Mouse (Mus musculus) myocyte (in vitro differentiated cells): ENCODE measurements at regions not wholly inside any gene's neighbourhood (a gene's known extent, or its start where the extent isn't known, plus 50 kb on each side); places are given as distances from the start of the nearest gene placed in this dataset.

Source experiments
- H3K27me3 ChIP-seq: one replicate; pipeline ENCODE4 v1.6.1; 2011; ENCODE audit not compliant: control insufficient read depth, insufficient read depth, insufficient read length
- H3K36me3 ChIP-seq: one replicate; pipeline ENCODE4 v1.6.1; 2011; ENCODE audit not compliant: control insufficient read depth, insufficient read depth
- H3K4me2 ChIP-seq: one replicate; pipeline ENCODE4 v1.6.1; 2011; ENCODE audit warnings: low read depth, control low read depth
- H3K4me3 ChIP-seq: one replicate; pipeline ENCODE4 v1.5.1; 2011; ENCODE audit warnings: mild to moderate bottlenecking, control low read depth, moderate library complexity
- H3K79me2 ChIP-seq: one replicate; pipeline ENCODE4 v1.6.1; 2011; ENCODE audit not compliant: control insufficient read depth, insufficient read depth
- H3ac ChIP-seq: one replicate; pipeline ENCODE4 v1.6.1; 2011; ENCODE audit not compliant: control insufficient read depth, insufficient read length
- CEBPB ChIP-seq: IDR thresholded peaks from 2 replicates; pipeline ENCODE4 v1.6.1; 2011; ENCODE audit warnings: mild to moderate bottlenecking, moderate library complexity; ENCODE audit not compliant: poor library complexity, insufficient read depth, severe bottlenecking
- E2F4 ChIP-seq: IDR thresholded peaks from one replicate; pipeline ENCODE4 v1.6.1; 2011; ENCODE audit warnings: mild to moderate bottlenecking, control low read depth, moderate library complexity; ENCODE audit not compliant: insufficient read depth
- MAX ChIP-seq: IDR thresholded peaks from one replicate; pipeline ENCODE4 v1.6.1; 2011; ENCODE audit warnings: low read depth, mild to moderate bottlenecking, control low read depth
- MYOD1 ChIP-seq, 3 experiments: IDR thresholded peaks; one replicate each; pipeline ENCODE4 v1.6.1; 2011; ENCODE audit warnings: control low read depth in 2 of 3, low read depth in 2 of 3, mild to moderate bottlenecking in 2 of 3, moderate library complexity in 1 of 3; ENCODE audit not compliant: insufficient read length in 2 of 3, control insufficient read depth in 1 of 3
- MYOG ChIP-seq, 3 experiments: IDR thresholded peaks; one replicate each; pipeline ENCODE4 v1.6.1; 2011; ENCODE audit warnings: control low read depth in 2 of 3, low read depth in 2 of 3, mild to moderate bottlenecking in 2 of 3; ENCODE audit not compliant: insufficient read length in 2 of 3, control insufficient read depth in 1 of 3, insufficient read depth in 1 of 3
- POLR2A ChIP-seq: IDR thresholded peaks from one replicate; pipeline ENCODE4 v1.6.1; 2011; ENCODE audit warnings: low read depth, mild to moderate bottlenecking, control low read depth, moderate library complexity; ENCODE audit not compliant: insufficient read length
- POLR2AphosphoS2 ChIP-seq: IDR thresholded peaks from one replicate; pipeline ENCODE4 v1.6.1; 2011; ENCODE audit warnings: low read depth, control low read depth; ENCODE audit not compliant: insufficient read length
- REST ChIP-seq: IDR thresholded peaks from one replicate; pipeline ENCODE4 v1.6.1; 2011; ENCODE audit warnings: mild to moderate bottlenecking, control low read depth, moderate library complexity; ENCODE audit not compliant: insufficient read depth, insufficient read length
- SRF ChIP-seq: IDR thresholded peaks from one replicate; pipeline ENCODE4 v1.6.1; 2011; ENCODE audit warnings: low read depth; ENCODE audit not compliant: control insufficient read depth, insufficient read length
- TCF12 ChIP-seq: IDR thresholded peaks from one replicate; pipeline ENCODE4 v1.6.1; 2011; ENCODE audit warnings: mild to moderate bottlenecking, control low read depth; ENCODE audit not compliant: poor library complexity, insufficient read depth, severe bottlenecking
- TCF3 ChIP-seq: IDR thresholded peaks from one replicate; pipeline ENCODE4 v1.6.1; 2011; ENCODE audit warnings: low read depth, control low read depth; ENCODE audit not compliant: insufficient read length
- USF1 ChIP-seq: IDR thresholded peaks from one replicate; pipeline ENCODE4 v1.6.1; 2011; ENCODE audit warnings: low read depth, mild to moderate bottlenecking, control low read depth, moderate library complexity

DNA sequence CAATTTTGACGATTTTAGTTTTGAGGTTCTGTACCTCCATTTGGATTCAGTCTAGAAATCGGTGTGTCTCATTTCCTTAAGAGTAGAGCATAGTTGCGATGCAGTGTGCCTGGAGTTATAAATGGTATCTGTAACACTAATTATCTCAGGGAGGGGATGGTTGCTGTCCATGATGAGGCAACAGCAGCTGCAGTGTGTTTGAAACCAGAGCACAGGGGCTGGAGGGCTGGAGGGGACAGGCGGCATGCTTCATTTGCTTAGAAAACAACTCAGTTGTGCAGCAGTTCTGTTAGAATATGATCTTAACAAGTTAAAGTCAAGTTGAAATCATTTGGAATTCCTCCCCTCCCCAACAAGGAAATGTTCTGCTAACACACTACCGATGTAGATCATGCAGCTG, 69.3 kb upstream of the Lrig3 start:
- H3K4me3 ChIP-seq = no peak overlapping the region
- no peaks in the 10 kb centered on the region for H3K79me2 ChIP-seq
- H3ac ChIP-seq = no peak overlapping the region
- H3K36me3 ChIP-seq = no peaks in the 10 kb centered on the region
- no peak for TF ChIP-seq TCF12
- no peak for TF ChIP-seq E2F4
- TF ChIP-seq CEBPB = no peak
- TF ChIP-seq USF1 = no peak
- no peak for TF ChIP-seq TCF3
- TF ChIP-seq MYOD1 (IDR thresholded peaks at IDR 0.05; ENCODE audit: control insufficient read depth in 1 of 3, insufficient read length in 2 of 3, low read depth in 2 of 3) = peak in 2 of 3 experiments; percentile 68 to 73
- TF ChIP-seq MYOG (IDR thresholded peaks at IDR 0.05; ENCODE audit: control insufficient read depth in 1 of 3, insufficient read depth in 1 of 3, insufficient read length in 2 of 3, low read depth in 2 of 3) = no peak
- no peaks in the 10 kb centered on the region for H3K27me3 ChIP-seq
- H3K4me2 ChIP-seq = no peak overlapping the region

DNA sequence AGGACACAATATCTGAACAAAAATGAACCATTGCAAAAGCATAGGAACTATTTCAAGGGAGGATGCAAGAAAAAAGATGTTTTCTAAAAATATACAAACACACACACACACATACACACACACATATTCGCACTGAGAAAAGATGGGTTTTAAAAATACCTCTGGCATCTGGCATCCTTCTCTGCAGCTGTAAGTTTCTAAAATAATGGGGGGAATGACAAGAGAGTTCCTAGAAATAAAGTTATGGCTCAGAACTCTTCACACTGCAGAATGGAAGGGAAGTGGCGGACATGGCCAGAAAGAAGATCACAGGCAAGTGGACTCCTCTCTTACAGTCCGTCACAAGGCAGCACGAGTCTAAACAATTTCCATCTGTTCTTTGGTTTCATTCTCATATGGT, 66.5 kb upstream of the Lrig3 start:
- TF ChIP-seq MYOD1 (IDR thresholded peaks at IDR 0.05; ENCODE audit: control insufficient read depth in 1 of 3, insufficient read length in 2 of 3, low read depth in 2 of 3) (no peak), POLR2A (no peak), CEBPB (no peak), MYOG (IDR thresholded peaks at IDR 0.05; ENCODE audit: control insufficient read depth in 1 of 3, insufficient read depth in 1 of 3, insufficient read length in 2 of 3, low read depth in 2 of 3) (no peak), POLR2AphosphoS2 (no peak), E2F4 (no peak), MAX (no peak), SRF (no peak), TCF12 (no peak), REST (no peak), TCF3 (no peak), USF1 (no peak)
- no peaks in the 10 kb centered on the region for H3K27me3 ChIP-seq
- no peak overlapping the region for H3ac ChIP-seq
- H3K36me3 ChIP-seq = no peaks in the 10 kb centered on the region
- no peaks in the 10 kb centered on the region for H3K79me2 ChIP-seq
- no peak overlapping the region for H3K4me3 ChIP-seq
- H3K4me2 ChIP-seq = no peak overlapping the region

DNA sequence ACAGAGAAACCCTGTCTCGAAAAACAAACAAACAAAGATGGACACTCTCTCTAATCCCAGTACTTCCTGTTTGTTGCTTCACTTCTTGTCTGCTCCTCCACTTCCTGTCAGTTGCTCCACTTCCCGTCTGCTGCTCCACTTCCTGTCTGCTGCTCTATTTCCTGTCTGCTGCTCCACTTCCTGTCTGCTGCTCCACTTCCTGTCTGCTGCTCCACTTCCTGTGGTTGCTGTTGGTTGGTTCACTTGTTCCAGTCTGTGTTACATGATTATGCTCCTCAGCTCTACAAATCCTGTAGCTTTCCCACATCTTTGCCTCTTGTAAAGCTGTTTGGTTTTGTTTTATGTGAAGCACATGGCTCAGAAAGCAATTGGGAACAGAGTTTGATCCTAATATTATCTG, 65.4 kb upstream of the Lrig3 start:
- H3K79me2 ChIP-seq = no peaks in the 10 kb centered on the region
- H3K36me3 ChIP-seq = no peaks in the 10 kb centered on the region
- no peak overlapping the region for H3K4me3 ChIP-seq
- TF ChIP-seq POLR2A (no peak), SRF (no peak), E2F4 (no peak), USF1 (no peak), TCF3 (no peak), POLR2AphosphoS2 (no peak), MYOG (IDR thresholded peaks at IDR 0.05; ENCODE audit: control insufficient read depth in 1 of 3, insufficient read depth in 1 of 3, insufficient read length in 2 of 3, low read depth in 2 of 3) (no peak), REST (no peak), TCF12 (no peak), MAX (no peak), CEBPB (no peak), MYOD1 (IDR thresholded peaks at IDR 0.05; ENCODE audit: control insufficient read depth in 1 of 3, insufficient read length in 2 of 3, low read depth in 2 of 3) (no peak)
- H3K4me2 ChIP-seq = no peak overlapping the region
- no peak overlapping the region for H3ac ChIP-seq
- no peaks in the 10 kb centered on the region for H3K27me3 ChIP-seq

DNA sequence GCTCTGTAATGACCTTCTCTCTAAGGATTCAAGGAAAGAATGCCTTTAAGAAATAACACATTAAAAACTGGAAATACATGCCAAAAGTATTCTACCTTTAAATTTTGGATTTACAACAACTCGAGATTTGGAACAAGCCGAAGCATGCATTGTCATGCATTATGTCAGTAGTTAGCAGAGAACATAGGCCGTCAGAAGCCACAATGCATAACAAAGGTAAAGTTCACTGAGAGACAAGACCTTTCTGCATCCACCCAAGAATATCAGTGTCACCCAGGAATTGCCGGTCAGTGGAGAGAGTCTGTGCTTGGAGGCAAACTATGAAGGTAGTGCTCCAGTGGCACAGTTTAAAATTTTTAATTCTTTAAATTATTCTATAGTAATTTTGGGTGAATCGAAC, 63.3 kb upstream of the Lrig3 start:
- no peaks in the 10 kb centered on the region for H3K79me2 ChIP-seq
- H3K36me3 ChIP-seq = no peaks in the 10 kb centered on the region
- no peaks in the 10 kb centered on the region for H3K27me3 ChIP-seq
- H3K4me2 ChIP-seq = no peak overlapping the region
- H3ac ChIP-seq = no peak overlapping the region
- H3K4me3 ChIP-seq = no peak overlapping the region
- TF ChIP-seq TCF3 (no peak), USF1 (no peak), MYOG (IDR thresholded peaks at IDR 0.05; ENCODE audit: control insufficient read depth in 1 of 3, insufficient read depth in 1 of 3, insufficient read length in 2 of 3, low read depth in 2 of 3) (no peak), TCF12 (no peak), CEBPB (no peak), REST (no peak), POLR2AphosphoS2 (no peak), SRF (no peak)

DNA sequence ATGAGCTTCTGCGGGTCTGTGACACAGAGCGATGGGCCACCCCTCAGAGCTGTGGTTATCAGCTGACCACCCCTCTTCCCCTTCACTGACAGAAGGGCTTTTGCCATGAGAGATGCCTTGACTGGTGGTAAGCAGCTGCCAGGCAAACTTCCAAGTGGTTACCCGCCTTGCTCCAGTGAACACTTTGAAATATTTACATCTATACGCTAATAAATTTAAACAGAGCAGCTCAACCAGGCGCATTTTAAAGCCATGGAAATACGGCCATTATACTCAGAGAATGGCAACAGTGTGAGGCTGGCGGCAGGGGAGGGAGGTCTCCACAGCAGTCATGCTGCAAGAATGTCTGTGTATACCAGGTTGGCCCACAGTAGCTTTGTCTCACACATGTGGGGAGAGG, 53.8 kb upstream of the Lrig3 start:
- H3K27me3 ChIP-seq = no peaks in the 10 kb centered on the region

More for the DNA sequence above, 53.8 kb upstream of the Lrig3 start:
- TF ChIP-seq MAX (no peak), MYOD1 (IDR thresholded peaks at IDR 0.05; ENCODE audit: control insufficient read depth in 1 of 3, insufficient read length in 2 of 3, low read depth in 2 of 3) (peak; percentile 1 to 62 (median 60))
- H3K4me3 ChIP-seq = no peak overlapping the region
- no peaks in the 10 kb centered on the region for H3K36me3 ChIP-seq
- H3K4me2 ChIP-seq = no peak overlapping the region
- H3ac ChIP-seq = no peak overlapping the region
- H3K79me2 ChIP-seq = no peaks in the 10 kb centered on the region
